8 mouse cellular contexts compared by ENCODE assay signal in the genomic region with DNA sequence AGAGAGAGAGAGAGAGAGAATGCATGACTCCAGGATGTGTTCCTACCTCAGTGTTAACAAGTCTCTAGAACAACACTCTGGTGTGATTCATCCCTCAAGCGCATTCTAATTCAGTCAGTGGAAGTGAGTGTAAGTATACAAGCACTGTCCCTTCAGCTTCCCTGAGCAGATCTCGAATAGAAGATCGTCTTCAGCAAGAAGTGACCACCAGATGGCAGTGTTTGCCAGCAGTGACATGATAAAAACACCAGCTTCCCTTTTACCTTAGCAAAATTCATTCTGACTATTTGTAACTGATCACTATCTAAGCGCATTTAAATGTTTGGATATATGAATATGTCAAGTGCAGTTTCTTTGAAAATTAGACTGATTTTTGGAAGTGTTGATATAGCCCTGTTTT. TPM values are rescaled to one million over a fixed set of nuclear protein-coding genes. Genes with fewer than 3 reads are reported as not detected.
DNase-seq lines count a peak whose midpoint lies in the region; ATAC-seq and TF ChIP-seq lines count a peak whose summit lies in the region.

No protein-coding gene starts in this region.

- TF ChIP-seq CTCF in ES-Bruce4 (IDR thresholded peaks at IDR 0.05; ENCODE audit: low read depth, low read length), result peak; percentile 18
- TF ChIP-seq CTCF in lung, postnatal 0 days (IDR thresholded peaks at IDR 0.05), result peak; percentile 89

- no peak overlapping the region for H3K27ac ChIP-seq in ES-Bruce4 (ENCODE audit: insufficient read depth, low read length)
- H3K27ac ChIP-seq in embryonic facial prominence, embryonic 11.5 days (replicated peaks; ENCODE audit: low read depth, low read length), result no peak overlapping the region
- no peak overlapping the region for H3K27ac ChIP-seq in lung, postnatal 0 days (ENCODE audit: low read length)

- no peak overlapping the region for H3K4me3 ChIP-seq in ES-Bruce4 (ENCODE audit: low read depth, low read length)
- H3K4me3 ChIP-seq in embryonic facial prominence, embryonic 11.5 days (ENCODE audit: low read depth, low read length), result no peak overlapping the region
- no peak overlapping the region for H3K4me3 ChIP-seq in lung, postnatal 0 days (ENCODE audit: low read depth, low read length)

- H3K9me3 ChIP-seq in ES-Bruce4 (replicated peaks; ENCODE audit: control insufficient read depth, insufficient read depth, low read length, poor library complexity, severe bottlenecking), result no peaks in the 10 kb centered on the region
- H3K9me3 ChIP-seq in embryonic facial prominence, embryonic 11.5 days (replicated peaks; ENCODE audit: control insufficient read depth, low read length), result no peaks in the 10 kb centered on the region
- H3K9me3 ChIP-seq in lung, postnatal 0 days (ENCODE audit: low read length), result no peaks in the 10 kb centered on the region

- H3K27me3 ChIP-seq in ES-Bruce4 (ENCODE audit: control insufficient read depth, insufficient read depth, low read length, poor library complexity, severe bottlenecking), result no peaks in the 10 kb centered on the region
- no peaks in the 10 kb centered on the region for H3K27me3 ChIP-seq in embryonic facial prominence, embryonic 11.5 days (ENCODE audit: control insufficient read depth, insufficient read depth, low read length)
- no peaks in the 10 kb centered on the region for H3K27me3 ChIP-seq in lung, postnatal 0 days (replicated peaks; ENCODE audit: insufficient read depth, low read length)

- TF ChIP-seq POLR2A in ES-Bruce4 (IDR thresholded peaks at IDR 0.05; ENCODE audit: insufficient read depth, low read length), result no peak

- no peaks in the 10 kb centered on the region for H3K4me1 ChIP-seq in ES-Bruce4 (ENCODE audit: control insufficient read depth, insufficient read depth, low read length)
- H3K4me1 ChIP-seq in embryonic facial prominence, embryonic 11.5 days (ENCODE audit: control insufficient read depth, insufficient read depth, low read length), result no peaks in the 10 kb centered on the region
- no peaks in the 10 kb centered on the region for H3K4me1 ChIP-seq in lung, postnatal 0 days (ENCODE audit: insufficient read depth, low read depth, low read length)

- H3K36me3 ChIP-seq in ES-Bruce4 (ENCODE audit: control insufficient read depth, insufficient read depth, low read length, poor library complexity, severe bottlenecking), result peaks cover 33% of the 10 kb centered on the region
- H3K36me3 ChIP-seq in embryonic facial prominence, embryonic 11.5 days (replicated peaks; ENCODE audit: control insufficient read depth, insufficient read depth, low read depth, low read length), result no peaks in the 10 kb centered on the region
- H3K36me3 ChIP-seq in lung, postnatal 0 days (ENCODE audit: insufficient read depth, low read length), result peaks cover 7% of the 10 kb centered on the region; the same call in 1 of the 2 replicates

- TF ChIP-seq EP300 in ES-Bruce4 (IDR thresholded peaks at IDR 0.05; ENCODE audit: insufficient read depth, low read depth, low read length), result no peak
- TF ChIP-seq EP300 in lung, postnatal 0 days (IDR thresholded peaks at IDR 0.05), result no peak

- 38% methylated on average over 4 of the region's 4 CpGs for WGBS in embryonic facial prominence, embryonic 11.5 days
- WGBS in lung, postnatal 0 days, result 28% methylated on average over 4 of the region's 4 CpGs

- no peak for ATAC-seq in embryonic facial prominence, embryonic 11.5 days (replicated peaks; ENCODE audit: insufficient number of reproducible peaks, low FRiP score, low TSS enrichment, low read depth)
- no peak for ATAC-seq in lung, postnatal 0 days

- no peak overlapping the region for H3K4me2 ChIP-seq in embryonic facial prominence, embryonic 11.5 days (ENCODE audit: low read depth, low read length)
- no peak overlapping the region for H3K4me2 ChIP-seq in lung, postnatal 0 days (replicated peaks; ENCODE audit: low read depth, low read length)

- H3K9ac ChIP-seq in ES-Bruce4 (ENCODE audit: low read depth, poor library complexity, severe bottlenecking), result no peak overlapping the region
- no peak overlapping the region for H3K9ac ChIP-seq in embryonic facial prominence, embryonic 11.5 days (replicated peaks; ENCODE audit: low read length)
- no peak overlapping the region for H3K9ac ChIP-seq in lung, postnatal 0 days (replicated peaks; ENCODE audit: low read depth)

- DNase-seq in adrenal gland, postnatal 25 days, result peak; percentile 77
- peak; percentile 88 for DNase-seq in embryonic facial prominence, embryonic 11.5 days (ENCODE audit: low spot score)
- DNase-seq in heart, postnatal 4 days, result peak; percentile 77
- peak; percentile 75 to 92 for DNase-seq in layer of hippocampus, adult 18-20 months (ENCODE audit: low spot score in 2 of 2)
- peak; percentile 78 for DNase-seq in lung, postnatal 0 days (ENCODE audit: low spot score)
- DNase-seq in ovary, postnatal 36 days (ENCODE audit: low spot score), result peak; percentile 57
- DNase-seq in thymus, postnatal 25 days, result peak; percentile 77

RNA-seq across cellular contexts. Expression of a gene that starts 8.1 kb away (rescaled TPM):
- 0.78 and 0.81 TPM in 2 replicates for polyA plus RNA-seq in ES-Bruce4 (2011; ENCODE audit: insufficient read depth, insufficient read length, low read depth, missing spikeins)
- 7.3 and 9.0 TPM in 2 replicates for total RNA-seq in adrenal gland, postnatal 25 days (2021)
- 64.5 and 69.2 TPM in 2 replicates for polyA plus RNA-seq in embryonic facial prominence, embryonic 11.5 days (2014; fragmentation: Nextera tagmentation; extraction: Ambion mirVana)
- 1 to 10 TPM; 5.2 to 5.8 TPM for total RNA-seq in heart, postnatal 4 days (2021)
- 10 to 100 TPM; 70.2 to 70.6 TPM for total RNA-seq in layer of hippocampus, adult 18-20 months (2021)
- polyA plus RNA-seq in lung, postnatal 0 days (2015; fragmentation: Nextera tagmentation; extraction: Ambion mirVana), result 1.2 and 1.6 TPM in 2 replicates

RNA-seq across cellular contexts. Expression of a gene that starts 20.2 kb away (rescaled TPM):
- polyA plus RNA-seq in ES-Bruce4 (2011; ENCODE audit: insufficient read depth, insufficient read length, low read depth, missing spikeins), result 52.6 and 58.5 TPM in 2 replicates
- total RNA-seq in adrenal gland, postnatal 25 days (2021), result 37.4 and 43.5 TPM in 2 replicates
- polyA plus RNA-seq in embryonic facial prominence, embryonic 11.5 days (2014; fragmentation: Nextera tagmentation; extraction: Ambion mirVana), result 39.6 and 39.9 TPM in 2 replicates
- total RNA-seq in heart, postnatal 4 days (2021), result 10 to 100 TPM; 20.3 to 21.3 TPM
- 10 to 100 TPM; 18.5 to 21.9 TPM for total RNA-seq in layer of hippocampus, adult 18-20 months (2021)
- polyA plus RNA-seq in lung, postnatal 0 days (2015; fragmentation: Nextera tagmentation; extraction: Ambion mirVana), result 11.2 and 12.4 TPM in 2 replicates
